Mouse (Mus musculus) frontal cortex, postnatal 25 days (tissue): ENCODE measurements at regions not wholly inside any gene's neighbourhood (a gene's known extent, or its start where the extent isn't known, plus 50 kb on each side); places are given as distances from the start of the nearest gene placed in this dataset.

Experiments
- DNase-seq, 2 experiments: peaks; one replicate each; pipeline ENCODE4 v3.0.0; 2022; ENCODE audit warnings: low spot score in 2 of 2

DNA sequence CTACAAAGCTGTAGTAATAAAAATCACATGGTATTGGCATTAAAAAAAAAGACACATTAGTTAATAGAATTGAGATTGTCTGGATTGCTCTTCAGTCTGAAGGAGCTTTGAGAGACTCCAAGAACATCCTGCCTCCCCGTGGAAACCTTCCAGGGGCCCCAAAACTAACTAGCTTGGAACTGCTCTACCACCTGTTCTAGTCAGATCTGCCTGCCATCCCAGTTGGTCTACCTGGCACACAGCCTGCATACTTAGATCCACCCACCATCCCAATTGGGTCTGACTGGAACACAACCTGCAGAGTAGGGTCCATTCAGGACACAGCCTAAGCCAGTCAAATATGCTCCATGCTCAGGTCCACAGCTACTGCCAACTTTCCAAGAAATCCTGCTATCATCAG, 503.6 kb downstream of the Rapgef2 start:
- DNase-seq, result no peak

DNA sequence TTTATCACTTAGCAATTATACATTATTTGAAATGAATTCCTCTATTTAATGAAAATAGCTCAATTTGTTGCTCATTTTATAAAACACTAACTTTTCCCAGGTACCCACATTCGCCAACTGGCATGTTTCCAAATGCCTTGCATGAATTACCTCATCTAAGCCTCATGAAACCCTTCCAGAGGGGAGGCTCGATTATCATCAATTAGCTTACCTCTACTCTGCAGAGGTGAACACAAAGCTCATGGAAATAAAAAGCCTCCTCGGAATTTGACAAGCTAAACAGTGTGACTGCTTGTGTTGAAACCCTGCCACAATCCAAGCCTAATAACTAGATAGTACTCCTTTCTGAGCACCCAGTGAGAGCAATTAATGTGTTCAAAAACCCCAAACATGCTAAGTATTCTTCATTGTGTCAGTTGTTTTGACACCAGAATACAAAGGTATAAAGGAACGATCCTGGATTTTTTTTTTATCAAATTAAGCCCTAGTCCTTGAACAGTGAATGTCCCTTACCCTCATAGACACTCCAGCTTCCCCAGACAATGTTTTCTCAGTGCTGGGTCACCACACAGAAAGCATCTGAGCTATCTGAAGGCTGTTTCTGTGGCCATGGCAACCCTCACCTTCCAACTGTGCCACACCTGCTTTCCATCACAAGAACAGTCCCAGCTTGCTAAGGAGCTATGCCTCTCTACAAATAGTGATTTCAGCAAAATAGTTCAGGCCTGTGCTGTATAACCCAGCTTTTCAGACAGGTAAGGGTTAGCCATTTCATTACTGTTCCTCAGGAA, 530.4 kb downstream of the Rapgef2 start:
- no peak for DNase-seq

DNA sequence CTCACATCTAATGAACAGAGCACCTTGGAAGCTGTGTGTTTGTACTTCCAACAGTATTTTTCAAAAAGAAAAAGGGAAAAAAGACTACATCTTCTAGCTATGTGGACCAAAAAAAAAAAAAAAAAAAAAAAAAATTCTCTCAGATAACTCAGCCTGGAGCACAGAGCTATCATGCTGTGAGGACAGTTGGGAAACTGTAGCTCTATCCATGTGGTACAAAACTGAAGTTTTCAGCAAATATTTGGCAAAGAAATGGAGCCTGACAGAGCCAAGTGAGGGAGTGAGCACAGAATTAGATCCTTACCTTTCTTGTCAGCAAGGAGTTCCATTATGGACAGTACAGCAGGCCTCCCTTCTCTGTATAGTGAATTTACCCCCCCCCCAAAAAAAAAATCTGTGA, 550.2 kb downstream of the Rapgef2 start:
- DNase-seq, result no peak

DNA sequence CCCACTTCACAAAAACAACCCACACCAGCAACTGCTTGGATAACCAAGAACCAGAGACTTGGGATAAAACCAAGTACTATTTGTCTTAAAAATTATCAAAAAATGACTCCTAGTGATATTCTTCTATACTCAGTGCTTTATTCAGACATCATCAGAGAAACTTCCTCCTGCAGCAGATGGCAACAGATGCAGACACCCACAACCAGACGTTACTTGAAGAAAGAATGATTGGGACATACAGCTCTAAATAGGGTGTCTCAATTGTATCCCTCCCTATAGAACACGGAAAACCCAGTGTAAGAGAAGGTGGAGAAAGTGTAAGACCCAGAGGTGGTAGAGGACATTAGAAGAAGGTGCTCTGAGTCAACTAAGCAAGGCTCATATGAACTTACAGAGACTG, 569.6 kb downstream of the Rapgef2 start:
- no peak for DNase-seq

DNA sequence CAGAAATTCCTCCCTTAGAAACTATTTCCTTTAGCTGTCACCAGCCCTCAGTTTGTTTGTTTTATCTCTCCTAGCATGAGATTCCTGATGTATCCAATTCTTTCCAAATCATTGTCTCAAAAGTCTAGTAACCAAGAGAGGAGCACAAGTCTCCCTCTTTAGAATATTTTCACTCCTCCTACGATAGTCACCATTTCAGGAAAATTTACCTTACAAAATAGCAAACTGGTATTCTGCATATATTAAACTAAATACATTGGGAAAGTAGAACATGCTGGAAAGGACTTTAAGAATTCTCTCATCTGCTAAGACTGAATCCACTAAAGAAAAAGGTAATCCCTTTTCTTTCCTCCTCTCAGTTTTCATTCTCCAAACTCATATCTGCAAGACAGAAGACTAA, 578.6 kb downstream of the Rapgef2 start:
- no peak for DNase-seq

DNA sequence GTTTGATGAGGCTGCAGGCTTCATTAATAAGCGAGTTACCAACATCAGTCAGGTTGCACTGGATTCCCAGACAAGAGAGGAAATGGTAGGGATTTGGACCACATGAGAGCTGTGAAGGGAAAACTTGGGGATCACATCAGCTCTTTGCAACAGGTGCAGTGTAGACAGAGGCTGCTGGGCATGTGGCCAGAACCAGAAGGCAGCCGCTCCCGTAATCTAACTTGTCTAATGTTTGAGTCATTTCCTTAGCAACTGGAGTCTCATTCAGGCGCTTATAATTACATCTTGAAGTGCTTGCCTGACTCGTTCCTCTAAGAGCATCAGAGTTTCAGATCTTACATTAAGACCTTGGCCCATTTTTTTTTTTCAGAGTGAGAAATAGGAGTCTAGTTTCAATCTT, 587.4 kb downstream of the Rapgef2 start:
- peak in 1 of 2 experiments; percentile 13 for DNase-seq

DNA sequence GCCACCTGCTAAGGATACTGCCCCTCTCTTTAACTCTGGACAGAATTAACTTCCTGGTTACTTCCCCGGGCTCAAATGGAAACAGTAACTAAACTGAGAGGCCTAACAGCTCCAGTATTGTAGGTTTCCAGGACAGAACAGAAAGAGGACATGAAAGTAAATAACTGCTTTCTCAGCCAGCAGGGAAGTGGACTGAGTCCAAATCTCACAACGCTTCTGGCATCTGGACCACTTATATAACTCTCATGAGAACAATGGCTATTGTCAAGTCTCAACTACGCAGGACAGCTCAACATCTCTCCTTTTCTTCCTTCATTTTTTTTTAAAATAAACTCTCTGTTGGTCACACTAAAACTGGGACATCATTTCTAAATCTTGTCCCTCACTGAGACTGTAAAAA, 594.8 kb downstream of the Rapgef2 start:
- DNase-seq, result peak in 1 of 2 experiments; percentile 7

DNA sequence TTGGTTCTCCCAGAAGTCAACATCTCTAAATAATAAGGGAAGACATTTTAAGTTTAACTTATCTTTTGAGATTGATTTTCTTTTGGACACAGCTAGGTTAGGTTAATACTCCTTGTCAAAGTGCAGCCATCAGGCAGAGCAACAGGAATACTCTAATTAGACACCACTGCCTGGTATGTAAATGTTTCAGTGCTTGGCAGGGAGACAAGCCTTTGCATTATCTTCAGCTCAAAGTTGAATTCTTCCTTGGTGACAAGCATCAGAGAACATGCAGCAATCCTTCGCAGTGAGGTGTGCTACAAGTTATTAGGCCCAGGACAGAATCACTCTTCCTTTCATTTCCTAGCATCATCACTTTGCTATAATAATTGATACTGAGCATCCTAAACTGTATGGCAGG, 608.7 kb downstream of the Rapgef2 start:
- DNase-seq, result no peak

DNA sequence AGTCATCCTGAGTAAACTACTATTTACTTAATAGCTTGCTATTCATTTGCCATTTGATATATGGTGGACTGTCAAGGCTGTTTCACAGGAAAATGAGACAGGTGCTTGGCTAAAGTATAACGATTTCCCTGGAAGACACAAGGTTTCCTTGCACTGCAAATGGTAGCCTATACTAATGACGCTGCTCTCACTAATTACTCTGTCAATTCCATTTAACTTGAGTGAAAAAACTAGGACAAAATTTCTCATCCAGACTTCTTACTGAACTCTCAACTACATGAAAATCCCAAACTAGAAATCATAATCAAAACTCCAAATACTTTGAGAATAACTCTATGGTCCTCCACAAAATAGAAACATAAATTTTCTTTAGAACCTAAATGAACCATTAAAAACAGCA, 609.5 kb downstream of the Rapgef2 start:
- no peak for DNase-seq

DNA sequence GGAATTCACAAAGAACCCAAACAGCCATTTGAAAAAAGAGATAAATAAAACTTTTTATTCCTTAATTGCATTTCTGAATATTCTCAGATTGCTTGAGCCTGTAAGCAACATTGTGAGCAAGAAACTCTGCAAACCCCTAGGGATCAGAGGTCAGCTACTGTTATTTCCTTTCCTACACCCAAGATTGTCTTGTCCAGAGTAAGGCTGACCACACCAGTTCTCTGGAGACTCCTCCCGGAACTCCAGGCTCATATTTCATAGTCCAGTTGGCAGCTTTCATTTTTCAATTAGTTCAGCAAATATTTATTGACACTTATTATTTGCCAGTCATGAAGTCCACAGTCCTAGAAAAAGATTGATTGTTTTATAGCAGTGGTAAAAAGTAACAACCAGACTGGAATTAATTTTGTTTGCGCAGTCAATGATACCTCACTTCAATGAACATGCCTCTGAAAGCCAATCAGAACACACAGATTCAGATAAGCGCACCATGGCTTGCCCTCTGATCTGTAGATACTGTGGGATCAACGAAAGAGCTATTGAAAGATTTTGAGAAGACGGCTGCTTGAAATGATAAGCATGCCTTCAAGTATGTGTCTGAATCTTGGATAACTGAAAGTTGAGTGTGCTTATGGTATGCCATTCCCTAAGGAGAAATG, 611.7 kb downstream of the Rapgef2 start:
- DNase-seq, result no peak

DNA sequence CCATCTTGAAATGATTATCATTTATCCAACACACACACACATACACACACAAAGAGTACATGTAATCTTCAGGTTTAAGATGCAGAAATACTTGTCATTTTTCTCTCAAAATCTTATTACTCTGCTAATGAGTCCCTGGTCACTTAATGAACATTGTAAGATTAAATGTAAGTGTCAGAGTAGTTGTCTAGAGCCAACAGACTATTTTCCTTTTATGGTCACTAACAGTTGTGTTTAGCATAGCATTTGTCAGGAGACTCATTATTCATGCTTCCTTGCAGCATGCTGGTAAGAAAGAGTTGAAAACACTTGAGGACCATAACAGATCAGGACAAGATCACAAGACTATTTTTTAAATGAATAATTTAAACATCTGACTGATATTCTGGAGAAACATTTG, 618.3 kb downstream of the Rapgef2 start:
- DNase-seq, result no peak

DNA sequence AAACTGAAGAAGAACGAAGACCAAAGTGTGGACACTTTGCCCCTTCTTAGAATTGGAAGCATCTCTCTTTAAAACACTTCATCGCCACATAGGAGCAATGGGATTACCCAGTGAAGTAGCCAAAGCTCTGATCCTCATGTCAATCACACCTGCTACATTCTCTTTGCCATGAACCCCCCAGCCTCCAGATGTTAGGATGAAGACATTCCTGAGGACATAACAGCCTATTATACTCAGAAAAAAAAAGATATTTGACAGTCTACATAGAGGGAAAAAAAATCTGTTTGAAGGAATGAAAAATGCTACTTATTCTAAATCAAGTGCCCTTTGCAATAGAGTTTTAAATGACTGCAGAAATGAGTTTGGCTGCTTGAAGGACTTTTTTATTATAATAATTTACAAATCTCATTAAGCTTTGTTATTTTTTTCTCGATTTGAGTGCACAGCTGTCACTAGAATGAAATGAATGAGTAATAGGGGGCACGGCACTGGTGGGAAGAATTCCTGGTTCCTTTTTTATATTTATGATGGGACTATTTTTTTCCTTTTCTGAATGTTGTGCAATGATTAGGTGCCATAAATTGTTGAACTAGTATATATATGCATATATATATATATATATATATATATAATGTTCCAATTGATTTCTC, 618.8 kb downstream of the Rapgef2 start:
- no peak for DNase-seq

DNA sequence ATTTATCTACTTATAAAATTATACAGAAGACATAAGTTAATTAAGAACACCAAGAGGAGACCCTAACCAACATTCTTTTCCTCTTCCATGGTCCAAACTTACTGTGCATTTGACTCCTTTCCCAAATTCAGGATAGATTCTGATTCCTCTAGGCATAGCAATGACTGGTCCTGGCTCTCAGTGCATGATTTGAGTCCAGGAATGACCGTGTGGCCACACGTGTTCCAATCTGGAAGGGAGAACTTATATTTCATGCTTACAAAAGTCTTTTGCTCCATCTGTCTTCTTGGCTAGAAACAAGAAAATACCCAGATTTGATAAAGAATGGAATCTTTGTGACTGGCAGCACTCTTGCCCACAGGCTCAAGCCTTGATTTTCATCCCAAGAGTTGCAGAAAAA, 638.2 kb downstream of the Rapgef2 start:
- no peak for DNase-seq

DNA sequence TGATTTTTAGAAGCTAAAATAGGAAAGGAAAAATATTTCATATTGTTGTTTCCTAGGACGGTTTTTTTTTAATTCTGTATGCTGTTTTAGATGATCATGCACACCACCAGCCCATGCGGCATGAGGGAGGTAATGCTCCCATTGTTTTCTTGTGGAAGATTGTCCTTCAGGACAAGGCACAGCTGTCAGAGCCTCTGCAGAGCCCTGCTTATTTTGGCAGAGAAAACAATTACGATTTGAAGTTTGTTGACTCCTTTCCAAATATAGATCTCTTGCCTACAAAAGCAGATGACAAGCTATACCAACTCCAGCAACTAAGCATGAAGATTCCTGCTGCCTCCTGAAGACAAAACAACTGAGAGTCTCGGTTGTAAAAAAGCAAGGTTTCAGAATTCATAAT, 650.9 kb downstream of the Rapgef2 start:
- no peak for DNase-seq

DNA sequence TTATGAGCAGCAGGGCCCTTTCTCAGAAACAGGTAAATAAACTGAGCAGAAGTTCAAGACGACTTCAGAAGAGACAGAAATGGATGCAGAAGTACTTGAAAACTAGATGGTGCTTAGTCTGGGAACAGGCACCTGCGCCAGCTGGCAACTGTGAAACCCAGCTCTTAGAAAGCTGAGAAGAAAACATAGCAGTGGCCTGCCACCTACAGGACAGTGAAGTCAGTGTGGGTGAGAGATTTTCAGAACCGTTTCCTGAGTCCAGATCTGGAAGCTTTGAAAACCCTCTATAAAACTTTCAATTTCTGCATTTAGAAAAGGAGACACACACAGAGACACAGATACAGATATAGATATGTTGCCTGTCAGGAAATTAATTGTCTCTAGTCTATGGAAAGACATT, 667.4 kb downstream of the Rapgef2 start:
- peak; percentile 4 to 7 for DNase-seq

DNA sequence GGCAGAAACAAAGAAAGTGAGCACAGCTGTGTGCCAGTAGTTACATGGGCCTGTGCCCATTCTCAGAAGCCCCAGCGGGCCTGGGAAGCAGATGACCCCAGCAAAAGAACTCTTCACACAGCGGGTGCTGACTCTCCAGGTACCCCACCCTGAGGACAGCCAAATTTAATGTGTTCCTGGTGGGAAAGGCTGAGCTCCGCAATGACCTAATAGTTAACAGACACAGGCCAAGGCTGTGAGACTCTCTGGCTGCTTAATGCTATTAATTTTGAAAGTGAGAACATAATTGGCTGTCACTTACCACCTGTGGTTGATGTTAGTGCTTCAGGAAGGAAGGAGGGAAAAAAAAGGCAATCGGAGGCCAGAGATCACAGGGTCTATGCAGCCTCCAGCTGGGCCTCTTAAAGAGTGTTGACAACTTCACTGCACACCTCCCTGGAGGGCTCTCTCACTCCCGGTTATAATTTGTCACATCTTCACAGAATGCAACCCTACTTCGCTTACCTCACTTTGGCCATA, 691.5 kb downstream of the Rapgef2 start:
- DNase-seq, result no peak

DNA sequence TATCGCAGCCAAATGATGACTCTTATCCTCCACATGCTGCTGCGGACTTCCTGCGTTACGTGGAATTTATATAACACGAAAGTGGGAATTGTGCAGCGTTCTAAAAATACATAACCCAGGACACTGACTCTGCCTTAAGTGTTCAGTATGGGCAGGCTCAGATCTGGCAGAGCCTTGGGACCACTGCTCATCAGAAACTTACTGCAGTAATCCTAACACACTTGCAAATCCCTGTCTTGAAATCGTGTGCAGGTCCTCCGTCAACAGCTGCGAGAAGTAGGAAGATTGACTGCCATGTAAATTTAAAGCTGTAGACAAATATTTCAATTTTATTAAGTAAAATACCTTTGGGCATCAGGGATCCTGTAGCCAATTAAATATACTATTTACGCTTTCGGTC, 692.0 kb downstream of the Rapgef2 start:
- DNase-seq, result no peak

DNA sequence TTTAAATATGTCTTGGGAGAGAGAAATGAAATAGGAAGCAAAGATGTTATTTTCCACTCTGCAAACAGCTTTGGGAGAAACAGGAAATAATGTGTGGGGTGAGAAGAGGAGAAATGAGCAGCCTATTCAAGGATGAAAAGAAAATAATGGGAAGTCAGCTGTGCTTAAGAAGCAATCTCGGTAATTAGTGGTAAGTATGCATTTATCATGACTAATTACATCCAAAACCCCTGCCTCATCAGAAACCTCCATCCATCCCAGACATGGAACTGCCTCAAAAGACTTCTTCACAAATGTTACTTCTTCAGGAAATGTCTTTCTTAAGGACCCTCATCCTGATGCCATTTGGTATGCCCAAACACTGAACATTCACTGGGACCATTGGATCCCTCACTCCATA, 699.7 kb downstream of the Rapgef2 start:
- no peak for DNase-seq

DNA sequence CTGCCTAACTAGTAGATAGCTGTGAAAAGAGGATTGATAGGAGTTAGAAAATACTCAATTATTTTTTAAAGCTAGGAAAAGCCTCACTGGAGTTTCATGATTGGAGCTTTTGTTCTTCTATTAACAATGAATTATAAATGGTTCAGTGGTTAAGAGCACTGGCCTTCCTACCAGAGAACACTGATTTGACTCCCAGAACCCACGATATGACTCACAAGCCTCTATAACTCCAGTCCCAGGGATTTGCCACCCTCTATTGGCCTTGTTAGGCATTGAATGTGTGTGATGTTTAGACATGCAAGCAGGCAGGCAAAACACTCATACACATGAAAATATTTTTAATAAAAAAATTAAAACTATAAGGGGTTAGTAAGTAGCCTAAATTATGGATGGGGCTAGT, 704.4 kb downstream of the Rapgef2 start:
- DNase-seq, result no peak

DNA sequence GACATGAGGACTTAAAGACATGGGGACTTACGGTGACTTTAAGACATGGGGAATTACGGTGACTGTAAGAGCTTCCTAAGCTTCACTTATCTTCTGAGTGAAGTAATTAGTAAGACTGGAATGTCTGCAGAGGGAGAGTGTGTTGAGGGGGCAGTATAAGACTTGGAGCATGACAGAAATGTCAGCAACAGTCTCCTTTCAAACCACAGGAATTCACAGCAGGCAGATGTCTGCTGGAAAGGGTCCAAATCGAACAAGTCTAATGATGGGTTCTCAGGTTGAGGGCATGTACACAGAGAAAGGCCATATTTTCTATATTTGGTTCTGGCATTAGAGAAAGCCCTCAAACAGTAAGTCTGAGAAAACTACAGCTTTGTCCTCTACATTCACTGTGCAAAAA, 705.2 kb downstream of the Rapgef2 start:
- DNase-seq, result no peak

DNA sequence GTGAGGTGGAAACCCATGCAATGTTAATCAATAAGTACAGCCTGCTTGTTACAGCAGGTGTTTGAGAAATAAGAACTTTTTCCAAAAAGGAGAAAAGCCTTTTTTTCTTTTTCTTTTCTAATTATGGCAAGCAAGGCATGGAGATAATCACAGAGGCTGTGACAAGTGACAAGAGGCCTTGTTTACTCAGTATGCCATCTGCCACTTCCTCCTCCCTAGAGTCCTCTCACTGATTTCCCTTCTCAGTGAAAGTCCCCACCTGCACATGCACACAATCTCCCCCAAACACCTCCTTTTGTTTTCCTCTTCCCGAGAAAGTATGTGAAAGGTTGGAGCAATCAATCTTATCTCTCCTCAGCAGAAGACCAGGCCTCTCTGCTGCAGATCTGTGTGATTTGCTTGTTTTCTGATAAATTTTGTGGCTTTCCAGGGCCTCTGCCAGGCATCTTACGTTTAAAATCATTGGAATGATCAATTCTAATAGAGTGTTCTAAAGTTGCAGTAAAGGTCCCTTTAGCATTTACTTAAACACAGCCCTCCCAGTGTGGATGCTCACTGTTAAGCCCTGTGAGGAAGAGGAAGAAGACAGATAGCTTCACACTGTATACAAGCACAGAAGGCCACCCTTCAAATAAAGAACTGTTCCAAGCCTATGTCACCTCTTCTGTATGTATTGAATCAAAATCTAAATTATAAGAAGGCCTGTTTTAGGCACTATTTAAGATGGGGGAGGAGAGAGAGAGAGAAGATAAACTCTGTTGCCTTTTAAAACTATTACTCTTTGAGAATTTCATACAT, 710.5 kb downstream of the Rapgef2 start:
- no peak for DNase-seq

DNA sequence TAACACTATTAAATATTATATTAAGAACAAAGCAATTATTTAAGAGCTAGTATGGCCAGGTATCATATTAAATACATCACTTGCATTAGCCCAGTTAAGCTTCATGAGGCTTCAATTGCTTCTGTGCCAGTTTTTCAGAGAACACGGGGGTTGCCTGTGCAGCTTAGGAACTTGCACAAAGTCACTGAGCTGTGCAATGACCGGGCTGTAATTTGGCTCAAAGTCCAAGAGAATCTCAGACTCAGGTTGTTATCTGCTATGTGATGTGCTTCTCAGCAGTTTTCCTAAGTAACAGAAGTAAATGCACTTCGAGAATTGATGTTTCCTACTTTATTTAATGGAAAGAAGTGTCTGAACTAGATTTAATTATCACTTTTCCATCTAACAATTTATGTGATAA, 711.5 kb downstream of the Rapgef2 start:
- DNase-seq, result no peak
